Mouse (Mus musculus) cerebellum, adult (tissue): ENCODE measurements around the gene Lrrc45.
"Not testable (repeated sequence)": the region's sequence is repeated elsewhere in the genome, so short reads cannot be mapped to it uniquely, and the experiment has no call there.

Experiments
- ATAC-seq: cut with Nextera tagmentation; 2 replicates; pipeline ENCODE4 v1.9.2; 2017; ENCODE audit warnings: mild to moderate bottlenecking, moderate library complexity, mixed read lengths; ENCODE audit not compliant: insufficient number of reproducible peaks, low FRiP score, low TSS enrichment

Lrrc45 gene

GRCm38 (mm10) chr11:120713580-120714518 is at the start of gene Lrrc45, which contains the start of gene Cenpx:
TSS of gene Lrrc45 (plus strand) at chr11:120713925.
TSS of gene Cenpx (minus strand) at chr11:120713738.
- peak; percentile 97 for ATAC-seq

- ATAC-seq, result no peak
These were observed 48.3 kb upstream of the Lrrc45 start for GRCm38 (mm10) chr11:120665406-120665805.

GRCm38 (mm10) chr11:120666617-120667016 is 47.1 kb upstream of the Lrrc45 start:
- ATAC-seq, result no peak

- ATAC-seq, result peak; percentile 95
These were observed 40.8 kb upstream of the Lrrc45 start, which contains the start of gene Aspscr1 for GRCm38 (mm10) chr11:120672687-120673593. TSS of gene Aspscr1 (plus strand) at chr11:120672973.

GRCm38 (mm10) chr11:120673594-120674122 is 40.1 kb upstream of the Lrrc45 start:
- no peak for ATAC-seq

- ATAC-seq, result not testable (repeated sequence)
These were observed 37.9 kb upstream of the Lrrc45 start for GRCm38 (mm10) chr11:120675875-120676274.

GRCm38 (mm10) chr11:120676951-120677350 is 36.8 kb upstream of the Lrrc45 start:
- ATAC-seq, result no peak

- no peak for ATAC-seq
These were observed 33.8 kb upstream of the Lrrc45 start for GRCm38 (mm10) chr11:120679909-120680308.

- ATAC-seq, result no peak
These were observed 31.0 kb upstream of the Lrrc45 start for GRCm38 (mm10) chr11:120682683-120683082.

- no peak for ATAC-seq
These were observed 30.2 kb upstream of the Lrrc45 start for GRCm38 (mm10) chr11:120683536-120683935.

GRCm38 (mm10) chr11:120684086-120684485 is 29.6 kb upstream of the Lrrc45 start:
- no peak for ATAC-seq

GRCm38 (mm10) chr11:120684660-120685059 is 29.1 kb upstream of the Lrrc45 start:
- ATAC-seq, result no peak

GRCm38 (mm10) chr11:120686650-120687272 is 27.0 kb upstream of the Lrrc45 start:
- no peak for ATAC-seq

GRCm38 (mm10) chr11:120689365-120689764 is 24.4 kb upstream of the Lrrc45 start:
- no peak for ATAC-seq

GRCm38 (mm10) chr11:120692471-120693011 is 21.2 kb upstream of the Lrrc45 start:
- ATAC-seq, result no peak

GRCm38 (mm10) chr11:120693461-120693860 is 20.3 kb upstream of the Lrrc45 start:
- no peak for ATAC-seq

- ATAC-seq, result no peak
These were observed 18.5 kb upstream of the Lrrc45 start for GRCm38 (mm10) chr11:120695184-120695583.

- ATAC-seq, result no peak
These were observed 18.1 kb upstream of the Lrrc45 start for GRCm38 (mm10) chr11:120695641-120696040.

- ATAC-seq, result no peak
These were observed 17.2 kb upstream of the Lrrc45 start for GRCm38 (mm10) chr11:120696568-120696967.

GRCm38 (mm10) chr11:120697741-120698140 is 16.0 kb upstream of the Lrrc45 start:
- no peak for ATAC-seq
